Mouse (Mus musculus): ENCODE results near the gene Dio1.

Dio1 gene

DNA sequence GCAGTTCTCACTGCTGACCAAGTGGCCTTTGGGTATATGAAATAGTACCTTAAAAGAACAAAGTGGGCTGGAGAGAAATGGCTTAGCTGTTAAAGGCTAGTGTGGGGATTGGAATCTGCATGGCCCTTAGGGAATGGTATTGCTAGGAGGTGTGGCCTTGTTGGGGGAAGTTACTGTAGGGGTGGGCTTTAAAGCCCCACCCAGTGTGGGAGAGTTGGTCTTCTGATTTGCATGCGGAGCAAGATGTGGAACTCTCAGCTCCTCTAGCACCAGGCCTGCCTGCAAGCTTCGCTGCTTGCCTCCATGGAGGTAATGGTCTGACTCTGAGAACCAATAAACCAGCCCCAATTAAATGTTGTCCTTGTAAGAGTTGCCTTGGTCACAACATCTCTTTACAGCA lies 14.1 kb upstream of the Dio1 start:
- DNase-seq (ENCODE audit: low read depth, low spot score), result peak; percentile 67
- Histone ChIP-seq H3K27me3 (ENCODE audit: control insufficient read depth, insufficient read depth, low read length, poor library complexity, severe bottlenecking) (no peaks in the 10 kb centered on the region), H3K36me3 (ENCODE audit: control insufficient read depth, insufficient read depth, low read length, poor library complexity, severe bottlenecking) (peaks cover 13% of the 10 kb centered on the region)

DNA sequence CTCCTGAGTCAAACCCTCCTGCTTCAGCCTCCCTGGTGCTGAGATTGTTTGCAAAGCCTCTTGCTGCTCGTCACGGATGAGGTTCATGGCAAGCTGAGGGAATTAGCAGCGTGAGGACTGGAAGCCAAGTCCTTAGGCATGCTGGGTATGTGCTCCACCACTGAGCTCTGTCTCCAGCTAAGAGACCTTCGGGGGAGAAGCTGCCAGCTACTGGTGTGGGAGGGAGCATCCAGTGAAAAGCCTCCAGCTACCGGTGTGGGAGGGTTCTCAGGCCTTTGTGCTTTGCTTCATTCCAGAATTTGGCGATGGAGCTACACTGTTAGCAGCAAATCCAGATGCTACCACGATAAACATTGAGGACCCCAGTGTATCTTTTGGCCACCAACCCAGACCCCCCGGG lies 11.7 kb upstream of the Dio1 start:
- no peak for DNase-seq (ENCODE audit: low read depth, low spot score)
- peaks cover 9% of the 10 kb centered on the region for H3K36me3 ChIP-seq (ENCODE audit: control insufficient read depth, insufficient read depth, low read length, poor library complexity, severe bottlenecking)

DNA sequence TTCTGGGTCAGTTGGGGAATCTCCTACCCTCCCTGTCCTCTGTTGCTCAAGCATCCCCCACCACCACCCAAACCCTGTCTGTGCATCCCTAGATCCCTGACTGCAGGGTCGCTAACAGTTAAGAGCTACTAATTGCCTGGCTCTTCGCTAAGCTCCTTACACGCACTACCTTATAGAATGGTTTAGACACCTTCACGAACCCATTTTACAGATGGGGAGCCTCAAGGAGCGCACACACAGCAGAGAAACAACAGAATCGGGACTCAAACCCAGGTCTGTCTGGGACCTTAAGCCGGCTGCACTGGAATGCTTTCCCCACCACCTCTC lies 7.5 kb upstream of the Dio1 start:
- DNase-seq (ENCODE audit: low read depth, low spot score), result no peak
- Histone ChIP-seq H3K36me3 (ENCODE audit: control insufficient read depth, insufficient read depth, low read length, poor library complexity, severe bottlenecking) (peaks cover 6% of the 10 kb centered on the region), H3K27me3 (ENCODE audit: control insufficient read depth, insufficient read depth, low read length, poor library complexity, severe bottlenecking) (no peaks in the 10 kb centered on the region)

More for the DNA sequence above, 11.7 kb upstream of the Dio1 start:
- no peaks in the 10 kb centered on the region for H3K27me3 ChIP-seq (ENCODE audit: control insufficient read depth, insufficient read depth, low read length, poor library complexity, severe bottlenecking)

DNA sequence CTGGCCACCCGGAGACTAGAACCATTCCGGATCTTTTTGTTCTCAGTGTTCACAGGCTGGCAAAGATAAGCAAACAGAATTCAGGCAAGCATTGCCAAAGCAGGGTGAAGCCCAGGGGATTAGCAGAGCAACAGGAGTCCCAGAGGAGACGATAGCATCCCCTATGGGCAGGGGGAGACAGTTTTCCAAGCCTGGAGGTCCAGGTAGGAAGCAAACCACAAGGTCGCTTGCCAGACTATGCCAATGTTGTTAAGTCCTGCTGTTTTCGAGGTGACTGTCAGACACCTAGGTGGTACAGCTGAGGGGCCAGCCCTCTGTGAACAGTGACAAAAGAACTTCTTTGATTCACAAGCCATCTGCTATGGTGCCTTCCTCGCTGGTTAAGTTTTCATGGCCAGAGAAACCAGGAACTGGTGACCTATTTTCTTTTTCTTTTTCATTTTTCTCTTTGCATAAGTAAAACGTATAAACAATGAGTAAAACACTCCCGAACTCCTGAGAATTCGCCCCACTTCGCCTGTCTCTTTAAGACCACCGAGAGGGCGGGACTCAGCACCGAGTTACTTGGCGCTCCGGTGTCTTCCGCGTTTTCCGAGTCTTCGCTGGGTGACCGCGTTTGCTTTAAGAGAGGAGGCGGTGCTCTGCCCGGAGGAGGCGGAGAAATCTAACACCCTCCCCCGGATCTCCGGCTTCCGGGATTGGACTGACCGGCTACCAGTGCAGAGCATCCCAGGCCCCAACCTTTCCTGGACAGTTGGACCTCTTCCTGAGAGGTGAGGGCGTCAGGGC lies 6.9 kb upstream of the Dio1 start, which contains the start of gene Yipf1:
Yipf1 (plus strand) TSS at position 674 of the 789 bp plus-strand sequence.
- peaks cover 2% of the 10 kb centered on the region; the same call in 1 of the 2 replicates for H3K36me3 ChIP-seq (ENCODE audit: control insufficient read depth, insufficient read depth, low read length, poor library complexity, severe bottlenecking)
- H3K27me3 ChIP-seq (ENCODE audit: control insufficient read depth, insufficient read depth, low read length, poor library complexity, severe bottlenecking), result no peaks in the 10 kb centered on the region
- DNase-seq (ENCODE audit: low read depth, low spot score), result peak; percentile 87

DNA sequence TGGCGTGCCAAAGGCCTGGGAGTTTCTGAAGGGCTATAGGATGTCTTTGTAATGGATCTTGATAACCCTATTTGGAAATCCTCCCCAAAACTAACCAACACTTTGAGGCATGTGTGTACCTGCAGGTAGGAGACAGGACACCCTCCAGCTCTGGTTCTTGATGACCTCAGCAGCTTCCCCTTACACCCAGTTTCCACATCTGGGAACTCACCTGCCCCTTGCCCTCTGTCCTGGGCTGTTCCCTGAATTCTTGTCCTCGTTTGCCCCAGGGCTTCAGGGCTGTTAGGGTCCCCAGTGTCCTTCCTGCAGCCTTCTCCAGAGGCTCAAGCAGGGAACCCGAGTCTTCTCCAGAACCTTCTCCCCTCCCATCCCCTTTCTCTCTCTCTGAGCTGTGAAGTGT lies 3.4 kb downstream of the Dio1 start:
- Histone ChIP-seq H3K36me3 (ENCODE audit: control insufficient read depth, insufficient read depth, low read length, poor library complexity, severe bottlenecking) (no peaks in the 10 kb centered on the region), H3K27me3 (ENCODE audit: control insufficient read depth, insufficient read depth, low read length, poor library complexity, severe bottlenecking) (no peaks in the 10 kb centered on the region)
- DNase-seq (ENCODE audit: low read depth, low spot score), result no peak

DNA sequence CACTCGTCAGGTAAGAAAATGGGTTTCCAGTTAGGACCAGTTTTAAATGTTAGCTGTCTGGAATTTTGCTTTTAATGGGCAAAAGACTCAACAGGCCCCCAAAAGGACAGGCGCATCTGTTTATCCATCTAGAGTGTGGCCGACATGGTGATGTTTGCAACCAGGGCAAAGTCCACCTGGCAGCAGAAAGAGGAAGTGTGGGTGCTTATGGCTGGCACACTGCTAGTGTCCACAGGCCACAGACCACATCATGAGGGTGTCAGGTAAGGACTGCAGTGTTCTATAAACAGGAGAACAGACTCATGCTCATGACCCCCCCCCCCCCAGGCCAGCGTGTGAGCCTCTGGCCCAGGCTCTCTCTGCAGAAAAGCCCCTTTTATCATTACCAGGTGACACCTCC lies 4.1 kb downstream of the Dio1 start:
- Histone ChIP-seq H3K36me3 (ENCODE audit: control insufficient read depth, insufficient read depth, low read length, poor library complexity, severe bottlenecking) (no peaks in the 10 kb centered on the region), H3K27me3 (ENCODE audit: control insufficient read depth, insufficient read depth, low read length, poor library complexity, severe bottlenecking) (no peaks in the 10 kb centered on the region)
- peak; percentile 16 for DNase-seq (ENCODE audit: low read depth, low spot score)

DNA sequence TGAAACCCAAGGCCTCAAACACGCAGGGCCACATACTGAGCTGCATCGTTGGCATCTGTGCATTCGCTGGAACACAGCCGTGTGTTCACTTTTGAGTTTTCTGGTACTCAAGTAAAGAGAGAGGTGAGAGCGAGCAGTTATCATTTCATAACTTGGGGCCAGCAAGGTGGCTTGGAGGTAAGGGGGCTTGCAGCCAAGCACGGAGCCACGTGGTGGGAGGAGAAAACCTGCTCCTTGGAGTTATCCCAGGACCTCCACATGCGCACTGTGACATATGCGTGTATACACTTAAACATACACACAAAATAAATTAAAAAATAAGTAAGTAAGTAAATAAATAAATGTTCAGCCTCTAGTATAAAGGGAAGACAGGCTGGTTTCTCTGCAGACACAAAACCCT lies 4.7 kb downstream of the Dio1 start:
- Histone ChIP-seq H3K27me3 (ENCODE audit: control insufficient read depth, insufficient read depth, low read length, poor library complexity, severe bottlenecking) (no peaks in the 10 kb centered on the region), H3K36me3 (ENCODE audit: control insufficient read depth, insufficient read depth, low read length, poor library complexity, severe bottlenecking) (no peaks in the 10 kb centered on the region)
- no peak for DNase-seq (ENCODE audit: low read depth, low spot score)

DNA sequence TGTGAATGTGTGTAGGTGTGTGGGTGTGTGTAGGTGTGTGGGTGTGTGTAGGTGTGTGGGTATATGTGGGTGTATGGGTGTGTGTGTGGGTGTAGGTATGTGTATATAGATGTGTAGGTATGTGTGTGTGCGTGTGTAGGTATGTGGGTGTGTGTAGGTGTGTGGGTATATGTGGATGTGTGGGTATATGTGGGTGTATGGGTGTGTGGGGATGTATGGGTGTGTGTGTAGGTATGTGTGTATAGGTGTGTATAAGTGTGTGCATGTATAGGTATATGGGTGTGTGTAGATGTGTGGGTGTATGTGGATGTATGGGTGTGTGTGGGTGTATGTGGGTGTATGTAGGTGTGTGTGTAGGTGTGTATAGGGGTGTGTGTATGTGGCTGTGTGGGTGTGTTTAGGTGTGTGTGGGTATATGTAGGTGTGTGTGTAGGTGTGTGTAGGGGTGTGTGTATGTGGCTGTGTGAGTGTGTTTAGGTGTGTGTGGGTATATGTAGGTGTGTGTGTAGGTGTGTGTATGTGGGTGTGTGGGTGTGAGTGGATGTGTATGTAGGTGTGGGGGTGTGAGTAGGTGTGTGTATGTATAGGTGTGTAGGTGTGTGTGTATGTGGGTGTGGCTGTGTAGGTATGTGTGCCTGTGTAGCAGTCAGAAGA lies 5.9 kb downstream of the Dio1 start:
- no peak for DNase-seq (ENCODE audit: low read depth, low spot score)
- Histone ChIP-seq H3K36me3 (ENCODE audit: control insufficient read depth, insufficient read depth, low read length, poor library complexity, severe bottlenecking) (no peaks in the 10 kb centered on the region), H3K27me3 (ENCODE audit: control insufficient read depth, insufficient read depth, low read length, poor library complexity, severe bottlenecking) (no peaks in the 10 kb centered on the region)

DNA sequence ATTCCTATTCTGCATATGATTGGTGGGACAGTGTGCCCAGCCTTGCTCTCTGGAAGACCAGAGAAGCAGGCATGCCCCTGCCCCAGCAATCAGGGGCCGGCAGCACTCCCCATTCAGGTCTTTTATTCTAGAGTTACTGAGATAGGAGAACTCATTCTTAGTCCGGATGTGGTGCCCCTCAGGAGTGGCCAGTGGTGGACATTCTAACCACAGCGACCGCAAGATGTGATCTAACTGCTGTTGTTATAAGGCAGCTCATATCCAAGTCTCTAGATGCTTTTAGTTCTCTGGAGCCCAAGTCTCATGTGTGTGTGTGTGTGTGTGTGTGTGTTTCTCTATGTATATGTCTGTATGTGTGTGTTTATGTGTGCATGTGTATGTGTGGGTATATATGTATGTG lies 6.6 kb downstream of the Dio1 start:
- H3K36me3 ChIP-seq (ENCODE audit: control insufficient read depth, insufficient read depth, low read length, poor library complexity, severe bottlenecking), result no peaks in the 10 kb centered on the region
- DNase-seq (ENCODE audit: low read depth, low spot score), result no peak
- no peaks in the 10 kb centered on the region for H3K27me3 ChIP-seq (ENCODE audit: control insufficient read depth, insufficient read depth, low read length, poor library complexity, severe bottlenecking)

DNA sequence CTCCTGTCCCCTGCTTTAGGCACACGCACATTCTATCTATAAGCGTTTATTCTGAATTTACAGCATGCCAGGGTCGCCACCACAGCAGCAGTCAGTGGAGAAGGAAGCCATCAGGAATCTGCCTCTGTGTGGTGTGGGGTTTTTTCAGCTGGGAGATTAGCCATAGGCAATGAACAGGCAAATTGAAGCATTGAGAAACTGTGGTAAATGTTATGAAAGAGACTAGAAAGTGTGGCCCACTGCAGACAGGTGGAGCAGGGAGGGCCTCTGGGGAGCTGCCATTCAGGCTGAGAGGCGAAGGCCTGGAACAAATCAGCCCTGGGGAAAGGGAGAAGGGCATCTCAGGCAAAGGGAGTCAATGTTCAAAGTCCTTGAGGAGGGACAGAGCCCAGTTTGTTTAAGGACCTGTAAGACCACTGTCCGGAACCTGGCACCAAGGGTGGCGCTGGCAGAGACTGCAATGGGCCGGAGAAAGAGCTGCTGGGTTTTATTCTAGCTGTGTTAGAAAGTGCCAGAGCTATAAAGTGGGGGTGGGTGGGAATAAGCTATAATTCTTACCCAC lies 7.1 kb downstream of the Dio1 start:
- H3K36me3 ChIP-seq (ENCODE audit: control insufficient read depth, insufficient read depth, low read length, poor library complexity, severe bottlenecking), result no peaks in the 10 kb centered on the region
- no peak for DNase-seq (ENCODE audit: low read depth, low spot score)
- no peaks in the 10 kb centered on the region for H3K27me3 ChIP-seq (ENCODE audit: control insufficient read depth, insufficient read depth, low read length, poor library complexity, severe bottlenecking)

DNA sequence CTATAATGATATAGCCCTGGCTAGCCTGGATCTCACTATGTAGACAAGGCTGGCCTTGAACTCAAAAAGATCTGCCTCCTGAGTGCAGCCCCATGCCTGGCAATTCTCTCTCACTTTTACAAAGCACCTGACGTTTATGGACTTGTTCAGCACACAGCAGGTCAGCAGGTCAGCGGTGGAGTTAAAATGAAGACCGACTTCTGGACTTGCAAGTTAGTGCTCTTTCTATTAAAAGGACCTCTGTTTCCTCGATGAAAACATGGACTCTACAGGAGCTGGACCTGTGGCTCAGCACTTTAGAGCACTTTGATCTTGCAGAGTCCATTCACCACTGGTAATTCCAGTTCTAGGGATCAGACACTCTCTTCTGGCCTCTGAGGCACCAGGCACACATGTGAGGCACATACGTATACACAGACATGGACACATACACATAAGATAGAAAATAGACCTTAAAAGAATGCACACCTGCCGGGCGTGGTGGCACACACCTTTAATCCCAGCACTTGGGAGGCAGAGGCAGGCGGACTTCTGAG lies 8.8 kb downstream of the Dio1 start:
- no peaks in the 10 kb centered on the region for H3K36me3 ChIP-seq (ENCODE audit: control insufficient read depth, insufficient read depth, low read length, poor library complexity, severe bottlenecking)
- H3K27me3 ChIP-seq (ENCODE audit: control insufficient read depth, insufficient read depth, low read length, poor library complexity, severe bottlenecking), result no peaks in the 10 kb centered on the region
- DNase-seq (ENCODE audit: low read depth, low spot score), result no peak

DNA sequence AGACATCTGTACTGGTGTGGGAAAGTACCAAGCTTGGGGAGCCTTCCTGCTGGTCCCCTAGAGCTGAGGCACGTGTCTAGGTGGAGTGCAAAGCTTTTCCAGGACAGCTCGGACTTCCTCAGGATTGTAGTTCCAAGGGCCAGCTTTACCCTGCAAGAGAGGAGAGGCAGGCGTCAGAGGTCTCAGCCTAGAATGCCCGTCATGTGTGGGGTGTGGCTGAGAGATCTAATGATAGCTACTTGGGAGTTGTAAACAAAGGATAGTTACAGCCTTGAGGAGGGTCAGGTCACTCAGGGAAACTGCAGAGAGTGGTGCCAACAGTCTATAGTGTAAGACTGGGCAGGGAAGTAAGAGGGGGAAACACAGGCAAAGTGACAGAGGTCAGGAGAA lies 14.7 kb downstream of the Dio1 start:
- Histone ChIP-seq H3K36me3 (ENCODE audit: control insufficient read depth, insufficient read depth, low read length, poor library complexity, severe bottlenecking) (no peaks in the 10 kb centered on the region), H3K27me3 (ENCODE audit: control insufficient read depth, insufficient read depth, low read length, poor library complexity, severe bottlenecking) (no peaks in the 10 kb centered on the region)

DNA sequence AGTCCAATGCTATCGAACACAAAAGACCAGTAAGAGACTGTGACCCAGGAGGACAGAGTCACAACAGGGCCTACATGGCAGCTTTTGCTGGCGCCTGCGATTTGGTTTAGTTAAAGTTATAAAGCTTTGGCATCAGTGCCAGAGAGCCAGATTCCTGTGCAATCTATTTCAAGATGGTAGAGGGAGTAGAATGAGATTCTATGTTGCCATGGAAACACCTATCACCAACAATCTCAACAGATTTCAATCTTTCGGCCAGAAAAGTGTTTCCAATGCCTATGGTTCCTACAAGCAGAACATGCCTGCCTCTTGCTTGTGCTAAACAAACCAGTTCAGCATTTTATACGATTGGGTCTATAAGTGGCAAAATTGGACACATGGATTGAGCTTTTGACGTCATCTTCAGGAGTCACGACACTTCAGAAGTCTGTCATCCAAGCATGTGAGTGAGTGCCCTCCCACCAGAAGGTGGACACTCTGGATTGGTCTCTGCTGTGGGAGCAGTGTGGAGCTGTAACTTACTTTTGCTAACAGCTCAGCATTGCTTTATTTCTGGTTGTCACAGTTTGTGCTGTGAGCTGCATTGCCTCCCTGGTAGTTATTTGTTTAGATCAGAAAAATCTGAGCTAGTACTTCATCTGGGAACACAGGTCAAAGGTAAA lies 15.2 kb downstream of the Dio1 start:
- DNase-seq (ENCODE audit: low read depth, low spot score), result no peak
- H3K36me3 ChIP-seq (ENCODE audit: control insufficient read depth, insufficient read depth, low read length, poor library complexity, severe bottlenecking), result no peaks in the 10 kb centered on the region
- no peaks in the 10 kb centered on the region for H3K27me3 ChIP-seq (ENCODE audit: control insufficient read depth, insufficient read depth, low read length, poor library complexity, severe bottlenecking)

More for the DNA sequence above, 14.7 kb downstream of the Dio1 start:
- DNase-seq (ENCODE audit: low read depth, low spot score), result no peak

DNA sequence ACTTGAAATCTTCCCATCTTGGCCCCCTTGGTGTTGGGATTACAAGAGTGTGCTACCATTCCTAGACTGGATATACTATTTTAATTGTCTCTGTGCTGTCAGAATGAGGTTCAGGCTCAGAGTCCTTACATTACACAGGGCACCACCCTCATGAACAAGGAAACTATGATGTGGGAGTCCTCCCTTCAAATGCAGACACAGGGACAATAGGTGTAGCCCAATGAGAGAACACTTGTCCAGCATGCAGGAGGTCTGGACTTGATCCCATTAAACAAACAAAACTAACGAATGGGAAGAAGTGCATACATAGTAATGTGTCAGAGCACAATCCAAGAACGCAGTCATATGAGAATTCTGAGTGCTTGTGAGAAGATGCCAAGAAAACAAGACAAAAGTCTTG lies 19.5 kb downstream of the Dio1 start:
- DNase-seq (ENCODE audit: low read depth, low spot score), result no peak
- no peaks in the 10 kb centered on the region for H3K36me3 ChIP-seq (ENCODE audit: control insufficient read depth, insufficient read depth, low read length, poor library complexity, severe bottlenecking)
- H3K27me3 ChIP-seq (ENCODE audit: control insufficient read depth, insufficient read depth, low read length, poor library complexity, severe bottlenecking), result no peaks in the 10 kb centered on the region

DNA sequence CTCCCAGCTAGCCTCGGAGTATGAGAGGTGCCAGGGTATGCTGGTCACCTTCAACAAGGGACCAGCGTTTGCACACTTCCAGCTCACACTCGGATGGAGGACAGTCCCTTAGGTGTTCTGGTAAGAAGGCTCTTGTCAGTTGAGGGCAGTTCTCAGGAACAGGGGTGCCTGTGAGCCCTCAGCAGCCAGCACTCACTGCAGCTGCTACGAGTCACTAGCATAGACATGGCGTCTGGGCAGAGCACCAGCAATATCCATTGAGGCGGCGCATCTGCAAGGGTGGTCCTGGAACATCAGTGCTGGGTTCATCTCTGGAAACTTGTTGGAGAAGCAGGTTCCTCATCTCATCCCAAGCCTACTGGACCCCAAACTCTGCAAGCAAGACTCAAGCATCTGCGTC lies 20.6 kb downstream of the Dio1 start:
- H3K36me3 ChIP-seq (ENCODE audit: control insufficient read depth, insufficient read depth, low read length, poor library complexity, severe bottlenecking), result no peaks in the 10 kb centered on the region
- no peak for DNase-seq (ENCODE audit: low read depth, low spot score)
- H3K27me3 ChIP-seq (ENCODE audit: control insufficient read depth, insufficient read depth, low read length, poor library complexity, severe bottlenecking), result no peaks in the 10 kb centered on the region
